Mouse (Mus musculus) urinary bladder, adult 2 months (tissue): ENCODE measurements around the gene Cd3e. TPM values are rescaled to one million over a fixed set of nuclear protein-coding genes. Genes with fewer than 3 reads are reported as not detected.
"Not testable (repeated sequence)": the region's sequence is repeated elsewhere in the genome, so short reads cannot be mapped to it uniquely, and the experiment has no call there.

Experiments
- DNase-seq: peaks from one replicate; pipeline ENCODE4 v3.0.0; 2022; ENCODE audit warnings: low spot score
- polyA plus RNA-seq: library from polyadenylated mRNA; depleted of rRNA; stranded (reverse); fragments of >200 nt; gene quantifications from 2 replicates; pipeline ENCODE4 v1.2.3, GENCODE M21; 2012; rRNA removed

Gene Cd3e
- polyA plus RNA-seq = 0.94 and 0.98 TPM in 2 replicates

DNA sequence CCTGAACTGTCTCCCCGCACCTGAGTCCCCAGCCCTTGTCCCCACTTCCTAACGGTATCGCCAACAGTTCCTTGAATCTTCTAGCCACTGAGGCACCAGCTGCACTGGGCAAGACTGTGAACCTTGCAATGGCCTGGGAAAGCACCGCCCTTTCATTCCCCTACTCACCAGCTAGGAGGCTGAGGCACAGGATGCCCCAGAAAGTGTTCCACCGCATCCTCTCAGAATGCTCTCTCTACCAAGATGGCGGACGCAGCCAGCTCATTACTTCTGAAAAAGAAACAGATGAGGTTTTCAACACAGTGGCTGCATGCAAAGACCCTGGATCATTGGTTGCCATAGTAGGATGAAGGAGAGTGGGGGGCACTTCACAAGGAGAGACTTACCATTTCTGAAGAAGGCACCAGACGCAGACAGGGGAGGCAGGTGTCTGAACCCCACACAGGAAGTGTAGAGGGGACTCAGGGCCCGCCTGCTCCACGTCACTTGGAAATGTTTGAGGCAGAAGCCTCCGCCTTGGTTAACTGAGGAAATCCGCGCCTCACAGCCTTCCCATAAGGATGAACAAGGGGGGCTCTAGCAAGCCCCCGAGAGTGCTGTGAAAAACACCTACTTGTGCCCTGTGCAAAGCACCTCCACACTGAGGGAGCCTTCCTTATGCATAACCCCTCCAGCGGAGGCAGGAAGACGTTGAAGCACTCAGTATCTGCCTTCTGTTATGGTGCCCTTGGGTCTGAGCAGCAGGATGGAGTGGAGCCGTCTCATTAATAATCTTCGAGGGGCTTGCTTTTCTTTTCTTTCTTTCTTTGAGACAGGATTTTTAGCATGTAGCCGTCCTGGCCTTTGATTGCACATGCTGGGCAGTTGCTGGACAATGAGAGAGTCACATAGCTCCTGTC lies at the start of gene Cd3e:
TSS of gene Cd3e (minus strand) at position 448 of the 899 bp plus-strand sequence.
- DNase-seq = no peak

DNA sequence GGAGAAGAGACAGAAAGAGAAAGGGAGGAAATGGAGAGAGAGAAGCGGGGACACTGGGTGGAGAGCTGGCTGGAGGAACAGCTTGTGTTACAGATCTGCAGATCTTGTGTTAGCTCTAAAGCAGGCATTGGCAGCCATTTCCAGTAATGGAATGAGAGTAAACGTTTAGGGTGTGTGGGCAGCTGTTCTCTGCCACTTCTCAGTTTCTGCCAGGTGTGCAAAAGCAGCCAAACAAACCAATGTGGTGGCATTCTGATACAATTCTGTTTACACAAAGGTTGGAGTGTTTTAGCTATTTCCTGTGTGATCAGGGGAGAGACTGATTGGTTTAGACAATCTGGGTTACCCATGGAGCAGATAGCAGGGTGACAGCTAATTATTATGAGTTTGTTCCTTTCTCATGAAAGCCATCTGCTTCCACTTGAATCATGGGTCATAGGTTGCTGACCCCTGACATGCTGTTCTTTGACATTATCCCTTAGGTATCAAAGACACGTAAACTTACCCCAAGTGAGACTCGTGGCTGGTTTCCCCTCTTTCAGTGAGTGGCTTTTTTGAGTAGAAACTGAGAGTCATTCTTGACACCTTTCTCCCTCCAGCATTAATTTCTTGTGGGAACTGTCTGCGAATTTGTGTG lies 49.0 kb upstream of the Cd3e start:
- DNase-seq = no peak

DNA sequence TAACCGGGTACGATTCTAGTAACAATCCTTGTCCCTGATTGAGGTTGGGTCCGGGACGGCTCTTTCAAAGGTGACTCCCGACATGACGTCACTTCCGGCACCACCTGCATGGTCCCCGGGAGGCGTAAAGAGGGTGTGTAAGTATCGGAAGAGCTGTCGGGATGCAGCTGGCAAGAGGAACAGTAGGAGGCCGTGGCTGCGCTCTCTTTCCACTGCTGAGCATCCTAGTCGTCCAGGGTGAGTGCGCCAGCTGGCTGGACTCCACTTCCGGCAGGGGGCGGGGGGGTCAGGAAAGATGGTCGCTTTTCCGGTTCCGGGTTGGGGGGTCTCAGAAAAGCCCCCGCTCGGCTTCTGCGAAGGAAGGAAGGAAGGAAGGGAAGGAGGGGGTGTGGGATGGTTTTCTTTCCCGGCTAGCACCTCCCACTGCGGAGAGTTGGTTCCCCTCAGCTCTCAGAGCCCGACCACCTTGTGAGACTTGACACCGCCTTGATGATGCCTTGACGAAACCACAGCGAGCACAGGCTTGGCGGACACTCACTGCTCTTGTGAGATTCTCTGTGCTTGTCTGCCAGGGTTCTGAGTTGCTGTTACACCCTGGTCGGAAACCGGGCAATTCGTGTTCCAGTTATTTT lies 45.8 kb upstream of the Cd3e start, which contains the start of gene Mpzl3:
TSS of gene Mpzl3 (plus strand) at position 105 of the 632 bp plus-strand sequence.
- peak; percentile 70 for DNase-seq

DNA sequence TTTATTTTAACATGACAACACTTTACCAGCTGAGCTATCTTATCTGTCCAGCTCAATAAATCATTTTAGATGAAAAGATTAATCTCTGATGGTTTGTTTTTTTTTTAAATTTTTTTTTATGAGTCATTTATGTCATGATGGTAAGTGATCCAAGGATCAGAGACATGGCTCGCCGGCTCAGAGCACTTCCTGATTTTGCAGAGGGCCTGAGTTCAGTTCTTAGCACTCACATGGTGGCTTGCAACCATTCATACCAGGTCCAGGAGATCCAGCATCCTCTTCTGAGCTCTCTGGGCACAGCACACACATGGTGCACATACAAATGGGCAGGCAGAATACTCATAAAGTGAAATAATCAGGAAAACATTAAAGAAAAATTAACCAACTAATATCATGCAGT lies 40.9 kb upstream of the Cd3e start:
- DNase-seq = no peak

DNA sequence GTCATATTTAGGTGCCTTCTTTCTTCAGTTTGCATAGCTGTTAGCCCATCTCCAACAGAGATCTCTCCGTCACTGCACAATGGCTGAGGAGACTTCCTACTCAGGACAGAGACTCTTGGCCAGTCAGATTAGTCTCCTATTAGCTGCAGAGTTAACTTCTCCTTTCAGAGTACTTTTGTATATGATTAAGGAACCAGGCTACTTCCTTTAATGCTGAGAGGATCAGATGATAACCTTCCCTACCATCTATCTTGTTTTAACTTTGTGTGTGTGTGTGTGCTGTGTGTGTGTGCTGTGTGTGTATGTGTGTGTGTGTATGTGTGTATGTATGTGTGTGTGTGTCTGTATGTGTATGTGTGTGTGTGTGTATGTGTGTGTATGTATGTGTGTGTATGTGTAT lies 40.3 kb upstream of the Cd3e start:
- DNase-seq = no peak

DNA sequence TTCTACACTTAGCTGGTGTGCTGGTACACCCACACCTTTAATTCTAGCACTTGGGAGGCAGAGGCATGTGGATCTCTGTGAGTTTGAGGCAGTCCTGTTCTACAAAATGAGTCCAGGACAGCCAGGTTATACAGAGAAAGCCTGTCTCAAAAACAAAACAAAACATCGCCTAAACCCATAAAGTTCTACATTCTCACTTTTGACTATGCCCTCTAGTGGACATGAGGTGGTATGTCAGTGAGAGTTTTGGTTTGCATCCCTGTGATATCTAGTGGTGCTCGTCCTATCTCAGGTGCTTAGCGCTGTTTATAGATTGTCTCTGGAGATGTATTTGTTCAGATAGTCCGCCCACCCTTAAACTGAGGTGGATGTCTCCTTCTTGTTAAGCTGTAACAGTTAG lies 39.1 kb upstream of the Cd3e start:
- no peak for DNase-seq

DNA sequence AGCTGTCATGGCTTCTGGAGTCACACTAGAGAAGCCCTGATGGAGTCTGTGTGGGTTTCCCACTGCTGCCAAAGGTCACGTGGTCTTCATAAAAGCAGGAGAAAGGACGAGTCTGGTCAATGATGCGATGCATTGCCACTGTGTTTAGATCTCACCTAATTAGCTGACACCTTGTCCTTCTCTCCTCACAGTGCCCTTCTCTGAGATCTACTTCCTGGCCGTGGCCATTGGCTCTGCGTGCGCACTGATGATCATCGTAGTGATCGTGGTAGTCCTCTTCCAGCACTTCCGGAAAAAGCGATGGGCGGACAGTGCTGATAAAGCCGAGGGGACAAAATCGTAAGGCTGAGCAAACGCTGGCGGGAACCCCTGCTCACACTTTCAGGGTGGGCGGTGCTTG lies 37.5 kb upstream of the Cd3e start:
- no peak for DNase-seq

DNA sequence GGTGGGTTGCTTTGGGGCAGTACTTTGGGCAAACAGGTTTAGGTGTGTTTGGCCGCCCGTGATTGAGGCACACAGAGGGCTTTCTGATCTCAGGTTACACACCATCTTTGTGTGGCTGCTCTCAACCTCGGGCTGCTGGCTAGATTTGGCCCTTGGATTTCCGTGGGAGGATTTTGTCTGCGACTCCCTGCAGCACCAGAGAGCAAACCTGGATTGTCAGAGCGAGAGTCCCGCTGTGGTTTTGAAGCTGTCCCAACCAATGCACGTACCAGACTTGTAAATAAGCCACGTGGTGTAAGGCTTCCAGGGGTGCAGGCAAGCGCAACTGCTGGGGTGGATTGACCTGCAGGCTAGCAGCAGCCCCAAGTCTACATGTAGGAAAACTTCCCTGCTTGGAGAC lies 33.5 kb upstream of the Cd3e start:
- DNase-seq = peak; percentile 37

DNA sequence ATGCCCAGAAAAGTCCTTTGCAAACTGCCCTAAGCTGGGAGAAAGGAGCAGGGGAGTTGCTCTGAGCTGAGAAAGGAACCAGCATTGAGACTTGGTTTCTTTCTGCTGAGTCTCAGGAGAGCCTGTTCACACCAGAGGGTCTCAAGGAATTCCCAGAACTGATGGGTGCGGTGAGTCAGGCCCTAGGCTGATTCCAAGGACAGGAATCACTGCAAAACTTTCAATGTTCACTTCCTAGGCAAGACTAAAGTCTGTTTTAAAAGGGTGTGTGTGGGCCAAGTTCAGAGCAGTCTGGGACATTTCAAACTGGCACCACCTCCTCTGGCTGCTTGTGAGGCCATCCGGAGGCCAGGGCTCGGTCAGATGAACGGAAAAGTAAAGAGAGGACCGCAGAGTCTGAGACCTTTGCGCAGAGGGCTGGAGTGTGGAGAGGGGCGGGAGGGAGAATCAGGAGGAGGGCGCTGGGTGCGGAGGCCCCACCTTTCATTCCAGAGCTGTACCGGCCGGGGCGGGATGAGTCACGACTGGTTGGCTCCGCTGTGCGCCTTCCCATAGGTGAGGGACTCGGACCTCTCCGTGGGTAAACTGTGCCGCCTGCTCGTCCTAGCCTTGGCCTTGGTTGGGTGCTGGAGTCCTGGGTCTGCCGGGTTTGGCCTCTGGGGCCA lies 32.8 kb upstream of the Cd3e start:
- peak; percentile 71 for DNase-seq

DNA sequence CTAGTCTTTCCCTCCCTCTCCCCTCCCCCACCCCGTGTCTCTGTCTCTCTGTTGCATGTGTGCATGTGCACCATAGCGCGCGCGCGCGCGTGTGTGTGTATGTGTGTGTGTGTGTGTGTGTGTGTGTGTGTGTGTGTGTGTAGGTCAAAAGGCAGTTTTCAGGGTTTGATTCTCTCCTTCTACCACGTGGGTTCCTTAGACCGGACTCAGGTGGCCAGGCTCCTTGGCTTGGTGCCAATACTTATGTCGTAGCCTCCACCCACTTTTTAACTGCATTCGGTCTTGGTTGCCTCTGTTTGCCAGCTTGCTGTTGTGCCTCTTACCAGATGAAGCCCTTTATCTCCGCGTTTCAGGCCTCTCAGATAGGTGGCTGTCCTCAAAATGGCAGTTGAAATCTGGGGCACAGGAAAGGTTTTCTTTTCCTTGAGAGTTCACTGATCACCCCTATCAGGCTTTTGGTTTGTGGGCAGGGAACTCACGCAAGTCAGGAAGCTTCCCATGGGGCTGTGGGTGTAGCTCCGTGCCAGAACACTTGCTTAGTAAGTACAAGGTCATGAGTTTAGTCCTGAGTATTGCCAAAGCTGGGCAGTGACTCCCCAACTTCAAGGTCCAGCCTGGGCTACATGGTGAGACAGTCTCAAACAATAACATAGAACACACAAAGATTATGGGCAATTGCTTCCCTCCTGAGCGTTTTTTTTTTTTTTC lies 31.9 kb upstream of the Cd3e start:
- DNase-seq = no peak

DNA sequence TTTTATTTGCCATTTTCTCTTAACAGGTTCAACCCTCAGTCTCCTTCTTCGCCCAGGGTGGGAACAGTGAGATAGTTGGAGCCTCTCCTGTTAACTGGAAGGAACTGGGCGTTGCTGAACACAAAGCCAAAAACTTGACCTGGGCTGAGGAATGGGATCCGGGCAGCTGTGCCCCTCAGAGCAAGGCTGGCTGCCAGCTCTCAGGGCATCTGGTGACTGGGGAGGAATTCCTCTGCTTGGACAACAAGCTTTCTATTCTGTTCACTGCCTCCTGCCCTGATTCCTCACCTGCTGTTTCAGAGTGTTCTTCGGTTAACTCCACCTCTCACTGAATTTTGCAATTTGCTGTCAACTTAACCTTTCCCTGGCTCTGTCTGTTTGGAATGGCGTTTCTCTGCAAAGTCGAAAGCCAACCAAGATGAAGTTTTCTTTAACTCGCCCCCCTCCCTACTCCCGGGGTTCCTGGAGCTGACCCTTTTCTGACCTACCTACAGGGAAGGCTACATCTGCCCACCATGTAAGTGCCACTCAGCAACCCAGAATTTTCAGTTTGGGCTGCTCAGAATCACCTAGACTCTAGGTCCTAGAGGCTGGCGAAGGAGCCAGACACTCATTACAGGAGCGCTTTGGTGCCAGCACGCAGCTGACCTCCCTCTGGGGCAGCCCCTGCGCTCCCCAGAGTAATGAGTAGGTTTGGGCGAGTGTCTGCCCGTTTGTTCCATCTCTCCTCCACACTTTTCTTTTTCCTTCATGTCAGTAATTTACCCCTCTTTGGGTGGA lies 30.8 kb upstream of the Cd3e start:
- no peak for DNase-seq

DNA sequence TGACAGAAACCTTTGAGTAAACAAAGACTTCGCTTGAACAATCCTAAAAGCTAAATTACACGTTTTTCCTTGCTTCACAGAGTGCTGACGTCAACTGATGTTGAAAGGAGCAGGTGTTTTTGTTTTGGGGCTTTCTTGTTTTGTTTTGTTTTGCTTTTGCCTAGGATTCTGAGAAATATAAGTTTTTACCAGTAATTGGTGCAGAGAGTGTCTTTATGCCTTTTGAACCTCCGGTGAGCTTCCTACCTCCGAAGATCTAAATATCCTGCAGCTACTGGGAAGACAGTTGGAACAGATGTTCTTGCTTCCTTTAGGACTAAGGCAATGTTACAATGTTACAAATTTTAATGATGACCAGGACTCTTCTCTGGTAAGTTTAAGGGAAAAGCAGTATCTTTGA lies 30.1 kb upstream of the Cd3e start, which contains the start of gene Mpzl2:
TSS of gene Mpzl2 (plus strand) at position 301 of the 400 bp plus-strand sequence.
- no peak for DNase-seq

DNA sequence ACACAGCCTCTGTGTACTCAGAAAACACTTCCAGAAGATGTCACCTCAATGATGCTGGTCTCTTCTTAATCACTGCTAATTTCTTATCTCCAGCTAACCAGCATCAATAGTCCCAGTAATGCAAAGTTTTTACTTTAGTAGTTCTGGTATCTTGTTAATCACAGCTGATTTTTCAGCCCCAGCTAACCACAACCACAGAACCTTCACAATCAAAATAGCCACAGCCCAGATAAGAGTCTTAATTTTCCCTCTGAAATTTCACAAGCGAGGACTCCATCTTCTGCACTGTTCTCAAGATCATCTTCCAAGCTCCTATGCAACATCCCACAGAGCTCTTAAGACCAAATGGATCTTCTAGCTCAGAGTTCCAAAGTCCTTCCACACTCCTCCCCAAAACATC lies 28.4 kb upstream of the Cd3e start:
- DNase-seq = not testable (repeated sequence)

DNA sequence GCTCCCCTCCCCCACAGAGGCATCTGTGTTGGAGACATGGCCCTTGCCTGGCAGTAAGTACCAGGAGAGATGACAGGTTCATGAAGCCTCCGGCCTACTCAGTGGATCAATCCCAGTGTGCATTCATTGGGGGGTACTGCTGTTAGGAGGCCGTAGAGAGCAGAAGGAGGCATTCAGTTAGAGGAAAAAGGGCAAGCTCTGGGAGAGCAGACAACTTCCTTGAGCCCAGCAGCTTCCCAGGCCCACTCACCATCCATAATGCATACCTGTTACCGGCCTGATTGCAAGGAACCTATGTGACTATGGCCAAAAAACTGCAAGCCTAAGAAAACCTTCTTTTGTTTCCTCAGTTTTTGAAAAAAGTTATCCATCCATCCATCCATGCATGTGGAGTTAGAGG lies 25.1 kb upstream of the Cd3e start:
- DNase-seq = no peak

DNA sequence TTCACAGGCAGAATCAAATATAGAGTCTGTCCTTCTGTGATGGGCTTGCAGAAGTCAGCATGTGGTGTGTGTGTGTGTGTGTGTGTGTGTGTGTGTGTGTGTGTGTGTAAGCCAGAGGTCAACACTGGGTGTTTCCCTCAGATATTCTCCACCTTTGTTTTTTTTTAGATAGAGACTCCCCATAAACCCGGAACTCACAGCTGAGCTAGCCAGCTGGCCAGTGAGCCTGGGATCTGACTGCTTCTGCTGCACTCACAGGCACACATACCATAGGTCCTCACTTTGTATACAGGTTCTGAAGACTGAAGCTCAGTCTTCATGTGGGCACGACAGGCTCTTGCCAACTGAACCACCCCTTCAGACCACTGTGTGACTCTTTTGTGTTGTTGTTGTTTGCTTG lies 22.8 kb upstream of the Cd3e start:
- DNase-seq = no peak

DNA sequence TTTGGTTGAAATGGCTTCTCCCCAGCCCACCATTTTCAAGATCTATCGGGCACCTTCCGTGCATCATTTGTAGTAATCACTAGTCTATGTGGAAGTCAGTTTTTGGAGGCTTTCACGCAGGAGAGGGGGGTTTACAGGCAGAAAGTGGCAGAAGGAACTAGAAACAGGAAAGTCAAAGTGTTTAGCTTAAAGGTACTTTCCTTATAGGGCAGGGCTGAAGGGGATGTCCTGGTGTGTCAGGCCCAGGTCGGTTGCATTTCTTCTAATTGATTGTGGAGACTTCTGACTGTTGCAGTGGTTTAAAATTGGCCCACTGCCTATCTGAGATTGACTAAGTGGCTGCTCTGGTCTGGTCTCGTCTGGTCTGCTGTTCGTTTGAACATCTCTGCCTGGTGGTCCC lies 20.9 kb upstream of the Cd3e start:
- no peak for DNase-seq

DNA sequence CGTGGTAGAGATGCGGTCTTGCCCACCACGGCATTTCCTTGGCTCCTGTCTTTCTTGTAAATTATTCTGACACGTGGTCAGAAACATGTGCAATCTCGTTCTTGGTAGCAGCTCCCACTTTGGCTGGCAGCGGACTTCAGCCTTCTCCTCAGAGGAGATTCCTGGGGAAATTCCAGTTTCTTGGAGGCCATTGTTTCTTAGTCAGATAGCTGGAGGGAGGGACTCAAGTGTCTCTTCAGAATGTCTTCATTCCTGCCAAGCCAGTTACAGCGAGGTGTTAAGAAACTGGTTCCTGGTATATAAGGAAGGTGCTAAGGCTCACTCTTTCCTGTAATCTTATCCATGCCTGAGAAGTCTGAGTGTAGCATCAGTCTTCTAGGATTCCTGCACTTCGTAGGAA lies 17.9 kb upstream of the Cd3e start:
- no peak for DNase-seq

DNA sequence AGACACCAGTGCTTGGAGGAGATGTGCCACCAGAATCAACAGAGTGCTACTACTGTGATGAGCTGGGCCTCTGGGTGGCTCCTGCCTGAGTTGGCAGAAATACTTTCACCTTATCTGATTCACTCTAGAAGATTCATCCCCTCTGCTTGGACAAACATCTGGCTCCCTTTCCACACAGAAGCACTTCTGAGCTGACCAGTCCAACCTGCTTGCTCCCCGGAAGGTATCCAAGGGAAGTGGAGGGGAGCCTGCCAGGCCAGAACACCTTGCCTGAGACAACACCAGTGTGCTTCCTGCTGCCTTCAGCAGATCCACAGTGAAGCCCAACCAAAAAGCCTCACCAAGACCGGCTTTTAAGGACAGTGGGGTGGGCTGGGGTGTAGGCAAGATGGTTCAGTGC lies 14.8 kb upstream of the Cd3e start:
- DNase-seq = no peak

DNA sequence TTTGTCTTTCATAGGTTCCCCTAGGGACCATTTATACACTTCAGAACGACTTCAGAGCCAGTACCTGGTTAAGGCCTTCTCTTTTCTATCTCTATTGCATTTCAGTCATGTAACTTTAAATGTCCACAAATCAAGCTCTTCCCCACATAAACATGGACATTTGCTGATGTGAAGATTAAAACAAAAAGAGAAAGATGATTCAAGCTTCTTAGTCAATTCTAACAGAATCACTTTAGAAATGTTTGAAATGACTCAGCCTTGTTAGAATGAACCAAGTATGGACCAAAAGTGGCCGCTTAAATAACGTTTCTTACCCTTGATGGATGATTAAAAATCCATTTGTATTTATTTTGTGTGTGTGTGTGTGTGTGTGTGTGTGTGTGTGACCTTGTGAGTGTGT lies 14.2 kb upstream of the Cd3e start:
- DNase-seq = no peak

DNA sequence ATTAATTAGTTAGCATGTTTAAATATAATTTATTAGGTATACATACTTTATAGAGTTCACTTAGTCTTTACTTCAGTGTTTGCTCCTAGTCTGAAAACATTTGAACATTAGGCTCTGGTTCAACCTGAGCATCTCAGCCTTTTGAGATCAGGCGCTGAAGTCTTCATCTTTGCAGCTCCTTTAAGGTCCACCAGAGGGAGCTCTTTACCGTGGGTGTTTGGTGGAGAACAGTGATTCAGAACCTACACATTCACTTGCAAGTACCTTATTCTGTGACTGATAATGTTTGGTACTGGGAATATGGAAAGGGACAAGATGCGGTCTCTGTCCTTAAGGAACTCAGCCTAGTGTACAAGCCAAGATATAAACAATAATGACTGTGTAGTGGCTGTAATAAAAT lies 13.4 kb upstream of the Cd3e start:
- DNase-seq = no peak

DNA sequence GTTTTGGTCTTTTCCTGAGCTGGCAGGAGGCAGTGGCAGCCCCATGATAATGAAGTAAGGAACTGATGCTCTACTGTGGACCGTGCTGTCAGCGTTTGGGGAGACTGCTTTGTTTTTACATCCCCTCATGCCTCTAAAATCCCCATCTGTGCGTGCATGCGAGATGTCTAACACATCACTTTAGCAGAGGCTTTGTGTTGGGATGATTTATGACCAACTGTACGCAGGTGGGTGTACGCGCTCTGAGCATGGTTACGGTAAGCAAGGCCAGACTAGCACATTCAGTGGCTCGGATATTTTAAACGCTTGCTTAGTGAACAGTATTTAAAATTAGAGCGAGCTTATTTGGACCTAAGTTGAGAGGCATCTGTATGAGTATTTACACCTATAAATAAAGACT lies 8.6 kb upstream of the Cd3e start:
- no peak for DNase-seq
